Mouse (Mus musculus) limb, embryonic 11.5 days (tissue): ENCODE results near the gene Eid2. TPM values are rescaled to one million over a fixed set of nuclear protein-coding genes. Genes with fewer than 3 reads are reported as not detected.

Experiments
- ATAC-seq: fragments of 200-750 bp; cut with Nextera tagmentation; 2 replicates; pipeline ENCODE4 v1.8.0; 2017; ENCODE audit warnings: low read depth; ENCODE audit not compliant: insufficient number of reproducible peaks, low FRiP score, low TSS enrichment
- DNase-seq: peaks from one replicate; pipeline ENCODE4 v3.0.0-alpha.2; 2015; ENCODE audit warnings: low spot score
- H3K27ac ChIP-seq: fragments of 300-500 bp; sonication (generic); replicated peaks from 2 replicates; pipeline ENCODE4 v1.5.1; 2014; ENCODE audit warnings: low read depth, mild to moderate bottlenecking, low read length
- H3K27me3 ChIP-seq: fragments of 300-500 bp; sonication (generic); 2 replicates; pipeline ENCODE4 v1.6.1; 2014; ENCODE audit warnings: mild to moderate bottlenecking, low read length, mixed read lengths; ENCODE audit not compliant: control insufficient read depth, insufficient read depth
- H3K36me3 ChIP-seq: fragments of 300-500 bp; sonication (generic); 2 replicates; pipeline ENCODE4 v1.6.1; 2014; ENCODE audit warnings: mild to moderate bottlenecking, low read length, moderate library complexity, mixed read lengths; ENCODE audit not compliant: control insufficient read depth, insufficient read depth
- H3K4me1 ChIP-seq: fragments of 300-500 bp; sonication (generic); 2 replicates; pipeline ENCODE4 v1.6.1; 2014; ENCODE audit warnings: low read length, mixed read lengths; ENCODE audit not compliant: control insufficient read depth, insufficient read depth
- H3K4me2 ChIP-seq: fragments of 300-500 bp; sonication (generic); 2 replicates; pipeline ENCODE4 v1.6.1; 2014; ENCODE audit warnings: low read depth, mild to moderate bottlenecking, moderate library complexity; ENCODE audit not compliant: severe bottlenecking
- H3K4me3 ChIP-seq: fragments of 300-500 bp; sonication (generic); 2 replicates; pipeline ENCODE4 v1.5.1; 2014; ENCODE audit warnings: low read depth, low read length
- H3K9ac ChIP-seq: fragments of 300-500 bp; sonication (generic); 2 replicates; pipeline ENCODE4 v1.6.1; 2014; ENCODE audit warnings: mild to moderate bottlenecking, low read length
- H3K9me3 ChIP-seq: fragments of 300-500 bp; sonication (generic); 2 replicates; pipeline ENCODE4 v1.6.1; 2016; ENCODE audit warnings: low read length; ENCODE audit not compliant: control insufficient read depth
- WGBS: fragments of 180-500 bp; shearing (Covaris S2); extraction: QIAGEN DNeasy Blood & Tissue Kit; methylation state at CpG from one replicate; pipeline ENCODE4 v1.1.7; 2014; 5-methylcytosine and 5-hydroxymethylcytosine counted together
- polyA plus RNA-seq: library from polyadenylated mRNA; unstranded; fragments of >200 nt; fragmentation: Nextera tagmentation; extraction: Ambion mirVana; gene quantifications from 2 replicates; pipeline ENCODE4 v1.2.1, GENCODE M21; 2014

Eid2 gene
- polyA plus RNA-seq, 1 experiment from 2014 or later: 12.8 TPM

DNA sequence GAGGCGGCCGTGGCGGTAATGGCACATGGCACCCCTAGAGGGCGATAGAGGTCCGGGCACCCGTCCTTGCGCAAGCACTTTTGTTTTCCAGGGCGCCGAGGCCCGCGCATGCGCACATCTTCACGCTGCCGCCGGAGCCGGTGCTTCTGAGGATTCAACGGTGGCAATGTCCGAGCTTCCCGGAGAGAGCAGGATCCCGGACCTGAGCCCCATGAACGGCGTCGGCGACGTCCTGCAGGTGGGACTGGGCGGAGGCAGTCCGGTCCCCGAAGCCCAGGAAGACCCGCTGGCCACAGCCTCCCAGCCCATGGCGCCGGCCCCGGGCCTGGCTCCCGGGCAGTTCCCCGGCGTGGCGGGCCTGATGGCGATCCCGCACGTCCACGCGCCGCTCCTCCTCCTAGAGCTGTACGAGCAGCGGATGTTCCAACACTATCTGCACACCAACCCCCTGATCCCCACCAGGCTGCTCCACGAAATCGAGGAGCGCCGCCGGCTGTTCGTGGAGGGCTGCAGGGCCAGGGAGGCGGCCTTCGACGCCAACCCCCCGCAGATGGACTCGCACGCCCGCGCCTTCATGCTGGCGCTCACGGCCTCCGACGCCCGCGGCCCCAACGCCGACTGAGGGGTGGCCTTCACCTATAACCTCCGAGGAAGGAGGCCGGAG, 10.1 kb downstream of the Eid2 start, which contains the start of gene Eid2b:
TSS of gene Eid2b (plus strand) at position 125 of the 664 bp plus-strand sequence.
- H3K4me2 ChIP-seq: peak within 1 kb of the TSS; percentile 84
- peak; percentile 63; the same call in 1 of the 2 replicates for ATAC-seq
- no peaks in the 10 kb centered on the region for H3K9me3 ChIP-seq
- 3% methylated on average over 68 of the region's 68 CpGs for WGBS
- H3K9ac ChIP-seq: peak within 1 kb of the TSS; percentile 91
- peak; percentile 98 for DNase-seq
- no peaks in the 10 kb centered on the region for H3K27me3 ChIP-seq
- peak within 1 kb of the TSS; percentile 61 for H3K4me3 ChIP-seq
- H3K4me1 ChIP-seq: no peaks in the 10 kb centered on the region
- no peak within 1 kb of the TSS for H3K27ac ChIP-seq
- H3K36me3 ChIP-seq: no peaks in the 10 kb centered on the region

DNA sequence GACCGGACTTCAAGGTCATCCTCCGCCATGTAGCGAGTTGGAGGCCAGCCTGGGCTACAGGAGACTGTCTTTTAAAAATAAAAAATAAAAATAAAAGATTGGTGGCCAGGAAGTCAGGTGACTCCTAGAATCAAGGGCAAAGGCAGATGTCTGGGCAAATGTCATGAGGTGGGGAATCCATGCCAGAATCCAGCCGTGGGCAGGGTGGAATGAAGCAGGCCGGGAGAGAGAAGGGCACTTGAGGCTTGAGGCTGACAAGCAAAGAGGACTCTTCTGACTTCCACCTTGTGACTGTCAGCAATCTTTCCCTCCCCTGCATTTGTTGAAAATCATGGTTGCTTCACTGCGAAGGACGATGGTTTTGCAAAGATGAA, 10.6 kb downstream of the Eid2 start:
- Histone ChIP-seq H3K27ac (no peak overlapping the region), H3K9ac (peak overlapping the region; percentile 91), H3K36me3 (no peaks in the 10 kb centered on the region), H3K4me1 (no peaks in the 10 kb centered on the region), H3K4me3 (peak overlapping the region; percentile 61), H3K9me3 (no peaks in the 10 kb centered on the region), H3K4me2 (peak overlapping the region; percentile 84), H3K27me3 (no peaks in the 10 kb centered on the region)
- WGBS: 85% methylated on average over 7 of the region's 7 CpGs
- ATAC-seq (no peak), DNase-seq (no peak)

DNA sequence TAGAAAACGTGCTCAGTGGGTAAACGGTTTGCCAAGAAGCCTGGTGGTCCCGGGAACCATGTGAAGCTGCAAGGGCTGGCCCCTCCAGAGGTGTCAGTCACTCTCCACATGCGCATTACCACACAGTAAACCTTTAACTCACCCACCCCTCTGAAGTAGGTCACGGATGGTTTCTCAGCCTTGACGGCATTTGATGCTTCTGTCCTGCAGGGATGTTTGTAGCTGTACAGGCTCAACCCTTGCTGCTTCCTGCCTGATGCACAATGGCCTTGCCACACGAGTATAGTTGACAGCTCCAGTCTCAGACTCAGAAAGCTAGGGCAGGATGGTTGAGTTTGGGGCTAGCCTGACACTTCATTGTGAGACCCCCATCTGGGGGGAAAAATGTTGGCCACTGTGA, 12.9 kb downstream of the Eid2 start:
- no peak overlapping the region for H3K4me3 ChIP-seq
- H3K9ac ChIP-seq: no peak overlapping the region
- no peaks in the 10 kb centered on the region for H3K36me3 ChIP-seq
- H3K9me3 ChIP-seq: no peaks in the 10 kb centered on the region
- no peaks in the 10 kb centered on the region for H3K27me3 ChIP-seq
- WGBS: 79% methylated on average over 7 of the region's 7 CpGs
- no peak overlapping the region for H3K4me2 ChIP-seq
- ATAC-seq: no peak
- DNase-seq: no peak
- no peaks in the 10 kb centered on the region for H3K4me1 ChIP-seq
- H3K27ac ChIP-seq: no peak overlapping the region

DNA sequence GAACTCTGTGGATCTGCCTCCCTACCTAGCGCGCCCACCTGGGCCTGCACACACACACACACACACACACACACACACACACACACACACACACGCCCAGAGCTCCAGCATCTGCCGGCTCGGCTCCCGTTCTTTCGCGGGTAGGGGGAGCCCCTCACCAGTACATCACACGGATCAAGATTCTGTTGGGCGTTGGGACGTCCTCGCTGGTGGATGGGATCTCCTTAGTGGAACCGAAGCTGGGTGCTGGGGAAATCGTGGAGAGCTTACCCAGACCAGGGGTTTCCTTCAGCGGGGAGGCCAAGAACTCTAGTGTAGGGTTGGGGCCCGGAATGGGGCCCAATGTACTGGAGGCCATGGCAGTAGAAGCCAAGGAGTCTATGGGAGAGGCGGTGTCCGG, 22.5 kb downstream of the Eid2 start:
- under 1% methylated on average over 18 of the region's 18 CpGs for WGBS
- no peak for ATAC-seq
- no peak overlapping the region for H3K9ac ChIP-seq
- peaks cover 3% of the 10 kb centered on the region; the same call in 1 of the 2 replicates for H3K4me1 ChIP-seq
- H3K9me3 ChIP-seq: no peaks in the 10 kb centered on the region
- no peak for DNase-seq
- no peaks in the 10 kb centered on the region for H3K36me3 ChIP-seq
- peak overlapping the region; percentile 17 for H3K4me3 ChIP-seq
- no peak overlapping the region for H3K27ac ChIP-seq
- peaks cover 55% of the 10 kb centered on the region for H3K27me3 ChIP-seq
- peak overlapping the region; percentile 39 for H3K4me2 ChIP-seq

DNA sequence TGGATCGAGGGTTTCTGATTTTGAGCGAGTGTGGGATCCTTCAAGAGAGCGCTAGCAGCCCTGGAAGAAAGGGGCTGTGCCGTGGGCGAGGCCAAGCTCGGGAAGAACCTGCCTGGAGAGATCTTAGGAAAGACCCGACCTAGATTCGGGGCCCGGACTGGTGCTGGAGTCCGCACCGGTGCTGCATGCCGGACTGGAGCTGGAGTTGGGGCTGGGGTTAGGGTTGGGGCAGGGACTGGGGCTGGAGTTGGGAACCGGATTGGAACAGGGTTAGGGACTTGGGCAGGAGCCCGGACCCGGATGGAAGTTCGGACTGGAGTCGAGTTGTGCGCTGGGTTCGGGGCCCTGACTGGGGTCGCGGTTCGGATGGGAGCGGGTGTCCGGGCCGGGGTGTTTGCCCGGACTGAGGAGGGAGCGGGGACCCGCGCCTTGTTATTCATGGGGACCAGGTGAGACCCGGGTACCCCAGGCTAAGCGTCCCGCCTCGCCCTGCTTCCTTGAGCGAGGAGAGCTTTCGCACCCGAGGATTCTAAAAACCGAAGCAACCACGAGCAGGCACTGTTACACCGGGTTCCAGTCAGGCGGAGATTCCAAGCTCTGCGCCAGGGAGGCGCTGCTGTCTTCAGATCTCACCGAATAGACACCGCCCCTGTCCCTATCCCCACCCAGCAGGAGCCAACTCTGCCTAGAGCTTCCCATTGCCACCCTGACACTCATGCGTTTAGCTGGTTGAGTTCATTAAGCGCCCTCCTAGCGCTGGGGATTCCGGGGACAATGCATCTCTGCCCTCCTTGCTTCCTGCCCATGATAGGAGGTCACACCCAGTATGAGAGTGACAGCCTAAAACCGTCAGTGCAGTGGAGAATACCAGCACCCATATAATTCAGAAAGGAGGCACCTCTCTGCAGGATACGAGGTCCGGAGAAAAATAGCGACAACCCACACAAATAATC, 23.2 kb downstream of the Eid2 start, which contains the start of gene Selenov:
TSS of gene Selenov (minus strand) at position 549 of the 953 bp plus-strand sequence.
- ATAC-seq: peak; percentile 28; the same call in 1 of the 2 replicates
- Histone ChIP-seq H3K4me3 (peak within 1 kb of the TSS; percentile 17), H3K36me3 (no peaks in the 10 kb centered on the region), H3K9me3 (no peaks in the 10 kb centered on the region), H3K4me1 (peaks cover 3% of the 10 kb centered on the region; the same call in 1 of the 2 replicates), H3K27me3 (peaks cover 55% of the 10 kb centered on the region), H3K9ac (no peak within 1 kb of the TSS), H3K27ac (no peak within 1 kb of the TSS), H3K4me2 (peak within 1 kb of the TSS; percentile 39)
- 2% methylated on average over 52 of the region's 52 CpGs for WGBS
- peak; percentile 50 for DNase-seq

DNA sequence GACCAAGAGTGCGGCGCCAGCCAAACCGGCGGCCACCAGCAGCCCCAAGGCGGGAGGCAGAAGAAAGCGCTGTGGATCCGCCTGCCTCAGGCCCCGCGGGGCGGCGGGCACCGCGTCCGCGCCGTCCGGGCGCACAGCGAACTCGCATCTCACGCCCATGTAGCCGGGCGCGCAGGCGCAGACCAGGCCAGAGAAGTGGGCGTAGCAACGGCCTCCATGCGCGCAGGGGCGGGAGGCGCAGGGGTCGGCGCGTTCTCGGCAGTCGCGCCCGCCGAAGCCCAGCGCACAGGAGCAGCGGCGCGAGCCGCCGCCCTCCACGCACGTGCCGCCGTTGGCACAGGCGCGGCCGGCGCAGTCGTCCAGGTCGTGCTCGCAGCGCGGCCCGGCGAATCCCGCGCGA, 26.8 kb downstream of the Eid2 start:
- WGBS: 3% methylated on average over 61 of the region's 63 CpGs
- ATAC-seq (no peak), DNase-seq (peak; percentile 82)
- Histone ChIP-seq H3K27me3 (peaks cover 59% of the 10 kb centered on the region), H3K27ac (no peak overlapping the region), H3K4me2 (peak overlapping the region; percentile 76), H3K9ac (peak overlapping the region; percentile 40), H3K9me3 (no peaks in the 10 kb centered on the region), H3K4me3 (peak overlapping the region; percentile 31), H3K4me1 (peaks cover 3% of the 10 kb centered on the region; the same call in 1 of the 2 replicates), H3K36me3 (no peaks in the 10 kb centered on the region)

DNA sequence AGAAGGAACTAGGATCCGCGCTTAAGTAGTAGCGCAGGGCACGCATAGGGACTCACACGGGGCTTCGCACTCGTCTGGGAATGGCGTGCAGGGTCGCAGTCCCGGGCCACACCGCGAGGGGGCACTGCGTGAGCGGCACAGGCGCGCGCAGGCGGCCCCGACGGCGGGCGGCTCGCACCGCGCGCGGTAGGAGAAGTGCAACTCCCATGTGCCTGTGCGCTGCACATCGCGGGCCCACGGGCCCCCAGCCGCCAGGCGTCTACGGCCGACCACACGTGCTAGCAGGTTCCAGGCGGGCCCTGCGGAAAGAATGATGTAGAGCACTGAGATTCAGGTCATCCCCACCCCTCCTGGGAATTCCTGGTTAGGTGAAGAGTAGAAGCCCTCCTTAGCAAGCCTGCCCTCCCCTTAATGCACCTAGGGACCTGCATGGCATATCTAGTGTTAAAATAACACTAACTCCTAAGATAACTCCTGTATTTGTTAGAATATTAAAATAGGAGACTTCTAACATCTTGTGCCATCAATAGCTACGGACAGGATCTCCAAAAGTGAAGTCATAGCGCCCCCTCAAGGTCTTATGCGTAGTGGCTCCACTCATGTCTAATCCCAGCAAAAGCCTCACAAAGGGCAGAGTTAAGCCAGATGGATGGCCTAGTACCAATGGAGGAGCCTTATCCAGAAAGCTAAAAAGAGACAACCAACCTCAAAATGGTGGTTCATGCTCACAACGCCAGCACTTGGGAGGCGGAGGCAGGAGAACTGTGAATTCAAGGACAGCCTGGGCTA, 31.4 kb downstream of the Eid2 start:
- no peak for ATAC-seq
- H3K27me3 ChIP-seq: peaks cover 43% of the 10 kb centered on the region
- no peak overlapping the region for H3K4me3 ChIP-seq
- H3K4me2 ChIP-seq: no peak overlapping the region; the same call in 1 of the 2 replicates
- H3K36me3 ChIP-seq: no peaks in the 10 kb centered on the region
- peak; percentile 58 for DNase-seq
- H3K9me3 ChIP-seq: no peaks in the 10 kb centered on the region
- WGBS: 28% methylated on average over 42 of the region's 43 CpGs
- peaks cover 5% of the 10 kb centered on the region; the same call in 1 of the 2 replicates for H3K4me1 ChIP-seq
- H3K27ac ChIP-seq: no peak overlapping the region
- H3K9ac ChIP-seq: no peak overlapping the region
